Mouse (Mus musculus) liver, adult 2 months (tissue): ENCODE measurements at regions not wholly inside any gene's neighbourhood (a gene's known extent, or its start where the extent isn't known, plus 50 kb on each side); places are given as distances from the start of the nearest gene placed in this dataset.

Source experiments
- DNase-seq: peaks from one replicate; pipeline ENCODE4 v3.0.0-alpha.2; 2011; ENCODE audit warnings: low read depth, low spot score; ENCODE audit errors: extremely low read depth
- H3K27ac ChIP-seq: fragments of 200-500 bp; replicated peaks from 2 replicates; pipeline ENCODE4 v1.5.1; 2012; ENCODE audit warnings: low read depth, mild to moderate bottlenecking, control low read depth, inconsistent platforms, low read length; ENCODE audit not compliant: insufficient read depth
- H3K27me3 ChIP-seq: fragments of 200-500 bp; 2 replicates; pipeline ENCODE4 v1.6.1; 2012; ENCODE audit warnings: mild to moderate bottlenecking, moderate library complexity, low read length, inconsistent platforms; ENCODE audit not compliant: control insufficient read depth, insufficient read depth
- H3K36me3 ChIP-seq: fragments of 200-500 bp; 2 replicates; pipeline ENCODE4 v1.6.1; 2012; ENCODE audit warnings: low read length, inconsistent platforms; ENCODE audit not compliant: control insufficient read depth, insufficient read depth
- H3K4me1 ChIP-seq: fragments of 200-500 bp; 2 replicates; pipeline ENCODE4 v1.6.1; 2011; ENCODE audit warnings: low read length; ENCODE audit not compliant: control insufficient read depth, insufficient read depth
- H3K4me3 ChIP-seq: fragments of 200-500 bp; 2 replicates; pipeline ENCODE4 v1.5.1; 2011; ENCODE audit warnings: low read depth, mild to moderate bottlenecking, control low read depth, low read length, moderate library complexity; ENCODE audit not compliant: insufficient read depth
- H3K79me2 ChIP-seq: fragments of 200-500 bp; 2 replicates; pipeline ENCODE4 v1.6.1; 2012; ENCODE audit warnings: inconsistent platforms, mild to moderate bottlenecking, low read length, moderate library complexity; ENCODE audit not compliant: control insufficient read depth, insufficient read depth
- H3K9ac ChIP-seq: fragments of 200-500 bp; 2 replicates; pipeline ENCODE4 v1.6.1; 2012; ENCODE audit warnings: low read depth, mild to moderate bottlenecking, control low read depth, inconsistent platforms, low read length
- CTCF ChIP-seq: fragments of 200-500 bp; IDR thresholded peaks from 2 replicates; pipeline ENCODE4 v1.5.1; 2011; ENCODE audit warnings: low read depth, low read length, control low read depth
- POLR2A ChIP-seq: fragments of 200-500 bp; IDR thresholded peaks from 2 replicates; pipeline ENCODE4 v1.6.1; 2011; ENCODE audit warnings: low read length, control low read depth; ENCODE audit not compliant: insufficient read depth; ENCODE audit errors: extremely low read depth
- WGBS: fragments of 180-500 bp; shearing (Covaris S2); methylation state at CpG from one replicate; pipeline ENCODE4 v1.1.7; 2018; 5-methylcytosine and 5-hydroxymethylcytosine counted together

- H3K79me2 ChIP-seq: no peaks in the 10 kb centered on the region
- no peaks in the 10 kb centered on the region for H3K4me1 ChIP-seq
- no peak for DNase-seq
- no peak overlapping the region for H3K4me3 ChIP-seq
- H3K9ac ChIP-seq: no peak overlapping the region
- H3K27ac ChIP-seq: no peak overlapping the region
- 86% methylated on average over 1 of the region's 1 CpGs for WGBS
- H3K36me3 ChIP-seq: no peaks in the 10 kb centered on the region
- no peaks in the 10 kb centered on the region for H3K27me3 ChIP-seq
- TF ChIP-seq CTCF (no peak), POLR2A (no peak)
Observed at GRCm38 (mm10) chr4:71932818-71933217, 175.1 kb upstream of the Gm11232 start.

GRCm38 (mm10) chr4:71911551-71911950 is 153.8 kb upstream of the Gm11232 start:
- WGBS: 22% methylated on average over 1 of the region's 1 CpGs
- Histone ChIP-seq H3K27ac (no peak overlapping the region), H3K4me3 (no peak overlapping the region), H3K79me2 (no peaks in the 10 kb centered on the region), H3K27me3 (no peaks in the 10 kb centered on the region), H3K36me3 (no peaks in the 10 kb centered on the region), H3K9ac (no peak overlapping the region), H3K4me1 (no peaks in the 10 kb centered on the region)
- TF ChIP-seq CTCF (no peak), POLR2A (no peak)
- DNase-seq: peak; percentile 74

GRCm38 (mm10) chr4:71875651-71876050 is 117.9 kb upstream of the Gm11232 start:
- Histone ChIP-seq H3K27ac (no peak overlapping the region), H3K9ac (no peak overlapping the region), H3K79me2 (no peaks in the 10 kb centered on the region), H3K27me3 (no peaks in the 10 kb centered on the region), H3K4me3 (no peak overlapping the region), H3K36me3 (no peaks in the 10 kb centered on the region), H3K4me1 (no peaks in the 10 kb centered on the region)
- no peak for TF ChIP-seq CTCF
- TF ChIP-seq POLR2A: no peak
- 91% methylated on average over 4 of the region's 4 CpGs for WGBS
- no peak for DNase-seq

- Histone ChIP-seq H3K27me3 (no peaks in the 10 kb centered on the region), H3K4me1 (no peaks in the 10 kb centered on the region), H3K36me3 (no peaks in the 10 kb centered on the region), H3K9ac (no peak overlapping the region), H3K4me3 (no peak overlapping the region), H3K27ac (no peak overlapping the region), H3K79me2 (no peaks in the 10 kb centered on the region)
- TF ChIP-seq POLR2A: no peak
- no peak for TF ChIP-seq CTCF
- 87% methylated on average over 1 of the region's 1 CpGs for WGBS
- no peak for DNase-seq
Observed at GRCm38 (mm10) chr4:71866948-71867347, 109.2 kb upstream of the Gm11232 start.

- Histone ChIP-seq H3K27ac (no peak overlapping the region), H3K4me3 (no peak overlapping the region), H3K9ac (no peak overlapping the region), H3K27me3 (no peaks in the 10 kb centered on the region), H3K4me1 (peaks cover 8% of the 10 kb centered on the region; the same call in 1 of the 2 replicates), H3K36me3 (no peaks in the 10 kb centered on the region), H3K79me2 (no peaks in the 10 kb centered on the region)
- no peak for TF ChIP-seq CTCF
- TF ChIP-seq POLR2A: no peak
- WGBS: 37% methylated on average over 3 of the region's 3 CpGs
- DNase-seq: no peak
Observed at GRCm38 (mm10) chr4:71841833-71842232, 84.1 kb upstream of the Gm11232 start.

- 94% methylated on average over 1 of the region's 1 CpGs for WGBS
- H3K27ac ChIP-seq: no peak overlapping the region
Observed at GRCm38 (mm10) chr4:71840774-71841146, 83.0 kb upstream of the Gm11232 start.

More at GRCm38 (mm10) chr4:71840774-71841146, 83.0 kb upstream of the Gm11232 start:
- no peaks in the 10 kb centered on the region for H3K79me2 ChIP-seq
- no peaks in the 10 kb centered on the region for H3K27me3 ChIP-seq
- no peak overlapping the region for H3K9ac ChIP-seq
- H3K4me1 ChIP-seq: peaks cover 8% of the 10 kb centered on the region; the same call in 1 of the 2 replicates
- H3K36me3 ChIP-seq: no peaks in the 10 kb centered on the region
- no peak overlapping the region for H3K4me3 ChIP-seq
- TF ChIP-seq CTCF (no peak), POLR2A (no peak)
- no peak for DNase-seq
